Mouse (Mus musculus): ENCODE data around the gene Rpgrip1l. TPM values are rescaled to one million over a fixed set of nuclear protein-coding genes. Genes with fewer than 3 reads are reported as not detected.

The Rpgrip1l gene
- polyA plus RNA-seq, 1 experiment from 2014 or later, result 14.7 TPM

DNA sequence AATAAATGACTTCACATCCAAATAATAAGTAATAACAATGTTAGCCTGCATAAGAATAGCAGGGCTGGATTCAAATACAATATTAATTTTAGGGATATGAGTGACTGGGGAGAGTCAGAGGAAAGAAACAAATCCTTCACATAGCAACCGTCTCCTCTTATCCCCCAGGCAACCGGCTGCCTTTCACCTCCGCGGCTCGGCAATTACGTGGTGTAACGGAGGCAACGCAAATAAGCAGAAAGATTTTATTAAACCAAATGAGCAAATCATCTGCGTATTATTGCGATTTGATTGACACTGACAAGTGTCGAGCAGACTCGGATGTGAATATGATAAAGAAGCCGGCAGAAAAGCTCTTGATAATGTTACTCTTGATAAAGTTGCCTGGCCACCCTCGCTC lies 142.1 kb downstream of the Rpgrip1l start:
- Histone ChIP-seq H3K27ac (ENCODE audit: low read depth, low read length) (no peak overlapping the region), H3K9ac (ENCODE audit: low read length) (no peak overlapping the region), H3K4me3 (ENCODE audit: low read depth, low read length) (no peak overlapping the region), H3K27me3 (replicated peaks; ENCODE audit: control insufficient read depth, insufficient read depth, low read length) (no peaks in the 10 kb centered on the region), H3K4me1 (ENCODE audit: control insufficient read depth, insufficient read depth, low read length) (peaks cover 11% of the 10 kb centered on the region), H3K36me3 (ENCODE audit: control insufficient read depth, insufficient read depth, low read length) (no peaks in the 10 kb centered on the region), H3K9me3 (replicated peaks; ENCODE audit: control insufficient read depth, low read length) (no peaks in the 10 kb centered on the region), H3K4me2 (ENCODE audit: low read length) (peak overlapping the region; percentile 47)
- 21% methylated on average over 14 of the region's 14 CpGs for WGBS
- ATAC-seq (peak; percentile 65), DNase-seq (ENCODE audit: low spot score) (peak; percentile 76)

DNA sequence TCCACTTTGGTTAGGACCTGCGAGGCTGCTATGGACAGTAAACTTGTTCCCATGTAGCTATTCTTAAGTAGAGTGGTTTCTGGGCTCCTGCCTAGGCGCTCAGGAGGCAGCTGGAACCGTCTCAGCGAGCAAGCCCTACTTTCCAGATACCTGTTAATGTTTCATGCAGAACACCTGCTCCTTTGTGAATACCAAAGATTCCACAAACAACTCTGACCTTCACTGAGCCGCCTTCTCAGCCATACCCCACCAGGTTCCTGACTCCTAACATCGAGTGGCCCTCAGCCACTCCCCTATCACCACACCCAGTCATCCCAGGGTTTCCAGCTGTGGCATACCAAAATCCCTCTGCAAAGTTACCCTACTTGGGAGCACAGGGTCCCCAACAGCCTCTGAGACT lies 142.9 kb downstream of the Rpgrip1l start:
- Histone ChIP-seq H3K9ac (ENCODE audit: low read length) (0 out of 2 replicates have a peak overlapping the region, but pooled peaks have one; percentile 6), H3K4me3 (ENCODE audit: low read depth, low read length) (no peak overlapping the region), H3K4me2 (ENCODE audit: low read length) (no peak overlapping the region), H3K27ac (ENCODE audit: low read depth, low read length) (no peak overlapping the region), H3K4me1 (ENCODE audit: control insufficient read depth, insufficient read depth, low read length) (peaks cover 11% of the 10 kb centered on the region), H3K36me3 (ENCODE audit: control insufficient read depth, insufficient read depth, low read length) (no peaks in the 10 kb centered on the region), H3K9me3 (replicated peaks; ENCODE audit: control insufficient read depth, low read length) (no peaks in the 10 kb centered on the region), H3K27me3 (replicated peaks; ENCODE audit: control insufficient read depth, insufficient read depth, low read length) (no peaks in the 10 kb centered on the region)
- 85% methylated on average over 6 of the region's 6 CpGs for WGBS
- DNase-seq (ENCODE audit: low spot score) (no peak), ATAC-seq (no peak)

Other genes with a start within 250 kb of the Rpgrip1l start
- gene Rbl2, start 243.2 kb downstream of the Rpgrip1l start, polyA plus RNA-seq (2014; fragmentation: Nextera tagmentation; extraction: Ambion mirVana), result 14.6 and 18.9 TPM in 2 replicates
- 142 and 155 TPM in 2 replicates for gene Aktip, start 113.3 kb downstream of the Rpgrip1l start, polyA plus RNA-seq (2014; fragmentation: Nextera tagmentation; extraction: Ambion mirVana)
- gene Fto, start 263 bp upstream of the Rpgrip1l start, polyA plus RNA-seq (2014; fragmentation: Nextera tagmentation; extraction: Ambion mirVana), result 103 and 111 TPM in 2 replicates